Mouse (Mus musculus): ENCODE measurements around the gene Shank1.

The Shank1 gene

DNA sequence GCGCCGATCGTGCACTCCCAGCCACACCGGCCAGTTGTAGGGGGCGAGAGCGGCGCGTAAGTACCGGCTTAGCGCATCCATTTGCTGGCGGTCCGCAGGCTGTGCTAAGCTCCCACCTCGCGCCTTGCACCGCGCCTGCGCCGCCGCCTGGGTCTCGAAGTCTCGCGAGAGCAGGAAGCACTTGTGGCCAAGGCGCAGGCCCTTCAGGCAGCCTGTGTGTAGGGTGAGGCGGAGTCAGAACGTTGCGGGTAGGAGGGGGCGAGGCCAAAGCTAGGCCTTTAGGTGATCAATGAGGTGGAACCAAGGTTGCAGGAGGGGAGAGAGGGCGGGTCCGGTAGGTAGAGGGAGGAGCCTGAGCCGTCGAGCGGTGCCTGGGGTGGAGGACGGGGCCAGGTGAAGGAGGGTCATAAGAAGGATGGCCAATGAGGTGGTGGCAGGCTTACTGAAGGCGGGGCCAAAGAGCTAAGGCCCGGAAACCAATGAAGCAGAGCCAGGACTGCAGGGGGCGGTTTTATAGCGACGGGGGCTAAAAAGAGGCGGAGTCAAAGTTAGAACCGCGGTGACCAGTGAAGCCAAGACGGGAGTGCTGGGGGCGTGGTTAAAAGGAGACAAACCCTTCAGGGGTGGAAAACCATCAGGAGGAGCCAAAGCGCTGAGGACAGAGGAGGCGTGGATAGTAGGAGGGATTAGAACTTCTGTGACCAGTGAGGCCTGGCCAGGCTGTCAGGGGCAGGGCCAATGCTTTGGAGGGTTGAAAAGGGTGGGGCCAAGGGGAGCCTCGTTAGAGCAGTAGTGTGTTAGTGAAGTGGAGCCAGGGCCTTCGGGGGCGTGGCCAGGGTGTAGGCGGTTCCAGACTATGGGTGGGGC, 5.0 kb upstream of the Shank1 start:
- peak; percentile 99 for DNase-seq

DNA sequence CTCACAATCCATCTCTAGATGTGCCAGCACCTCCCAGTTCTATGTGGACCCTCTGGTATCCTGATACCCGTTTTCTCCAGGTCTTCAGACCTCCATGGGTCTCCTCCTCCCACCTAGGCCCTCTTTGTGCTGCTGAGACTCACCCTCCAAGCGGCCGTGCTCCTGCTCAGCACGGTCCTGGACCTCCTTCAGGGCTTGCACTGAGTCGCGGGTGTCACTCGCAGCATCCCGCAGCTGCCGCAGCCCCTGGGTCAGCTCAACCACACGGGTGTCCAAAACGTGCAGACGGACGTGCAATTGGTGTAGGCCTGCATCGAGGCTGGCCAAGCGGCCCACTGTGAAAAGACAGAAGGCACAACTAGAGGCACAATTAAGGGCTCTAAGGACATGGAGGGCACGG, 4.4 kb upstream of the Shank1 start:
- no peak for DNase-seq

DNA sequence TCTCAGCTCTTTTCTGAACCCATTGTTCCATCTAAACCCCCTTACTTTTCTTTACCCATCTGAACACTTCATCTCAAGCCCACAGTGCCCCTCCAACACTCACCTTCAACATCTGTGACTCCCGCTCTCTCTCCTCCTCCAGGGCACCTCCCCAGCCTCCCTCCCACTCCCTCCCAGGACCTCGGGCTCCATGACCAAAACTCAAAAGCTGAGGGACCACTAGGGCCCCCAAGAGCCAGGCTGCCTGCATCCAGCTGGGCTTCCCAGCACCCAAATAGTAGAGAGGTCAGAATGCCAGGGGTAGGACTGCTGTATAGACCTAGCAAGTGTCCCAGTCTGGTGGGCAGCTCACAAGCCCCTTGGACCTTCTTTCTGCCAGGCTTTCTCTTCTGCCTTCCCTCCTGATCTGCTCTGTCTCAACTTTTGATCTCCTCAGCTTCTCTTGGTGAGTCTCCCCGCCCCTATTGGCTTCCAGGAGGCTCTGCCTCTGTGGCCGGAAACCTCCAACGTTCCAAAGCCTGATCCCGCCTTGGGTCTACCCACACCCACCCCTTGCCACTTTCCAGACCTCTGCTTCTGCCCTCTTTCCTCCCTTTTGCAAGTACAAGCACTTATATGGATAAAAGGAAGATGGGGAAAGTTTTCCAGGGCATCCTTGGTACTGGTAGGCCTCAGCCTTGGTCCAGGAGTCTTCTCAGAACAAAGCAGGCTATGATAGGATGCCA, 3.4 kb upstream of the Shank1 start, which contains the start of gene Clec11a:
TSS of gene Clec11a (minus strand) at position 387 of the 725 bp plus-strand sequence.
- no peak for DNase-seq

DNA sequence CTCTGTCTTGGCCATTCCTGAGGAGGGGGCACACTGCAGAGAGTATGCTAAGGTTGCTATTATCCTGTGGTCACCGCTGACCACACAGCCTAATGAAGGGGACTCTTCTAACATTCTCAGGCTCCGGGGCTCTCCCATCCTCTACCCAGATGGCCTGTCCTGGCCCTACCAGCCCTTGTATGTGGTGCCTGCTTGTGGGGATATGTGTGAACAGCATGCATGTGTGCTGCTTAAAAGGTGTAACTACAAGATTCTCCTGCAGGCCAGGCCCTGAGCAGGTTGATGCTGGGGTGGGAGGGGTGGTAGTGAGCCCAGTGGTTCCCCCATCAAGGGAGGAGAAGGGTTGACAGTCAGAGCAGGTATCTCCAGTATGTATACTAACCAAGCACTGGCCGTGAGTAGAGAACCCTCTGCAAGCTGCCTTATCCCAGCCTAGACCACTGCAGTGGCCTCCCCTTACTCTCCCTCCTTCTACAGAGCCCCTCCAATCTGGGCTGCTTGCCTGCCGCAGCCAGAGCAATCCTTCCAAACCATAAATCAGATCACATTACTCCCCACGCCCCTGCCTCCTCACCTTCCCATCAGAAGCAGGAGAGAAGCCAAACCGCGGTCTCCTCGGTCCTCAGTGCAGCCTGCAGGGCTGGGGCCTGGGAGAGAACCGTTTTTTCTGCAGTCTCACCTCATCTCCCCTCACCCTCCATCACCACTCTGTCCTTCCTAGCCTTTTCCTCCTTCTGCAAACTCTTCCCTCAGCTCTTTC, 2.6 kb upstream of the Shank1 start:
- peak; percentile 25 for DNase-seq

DNA sequence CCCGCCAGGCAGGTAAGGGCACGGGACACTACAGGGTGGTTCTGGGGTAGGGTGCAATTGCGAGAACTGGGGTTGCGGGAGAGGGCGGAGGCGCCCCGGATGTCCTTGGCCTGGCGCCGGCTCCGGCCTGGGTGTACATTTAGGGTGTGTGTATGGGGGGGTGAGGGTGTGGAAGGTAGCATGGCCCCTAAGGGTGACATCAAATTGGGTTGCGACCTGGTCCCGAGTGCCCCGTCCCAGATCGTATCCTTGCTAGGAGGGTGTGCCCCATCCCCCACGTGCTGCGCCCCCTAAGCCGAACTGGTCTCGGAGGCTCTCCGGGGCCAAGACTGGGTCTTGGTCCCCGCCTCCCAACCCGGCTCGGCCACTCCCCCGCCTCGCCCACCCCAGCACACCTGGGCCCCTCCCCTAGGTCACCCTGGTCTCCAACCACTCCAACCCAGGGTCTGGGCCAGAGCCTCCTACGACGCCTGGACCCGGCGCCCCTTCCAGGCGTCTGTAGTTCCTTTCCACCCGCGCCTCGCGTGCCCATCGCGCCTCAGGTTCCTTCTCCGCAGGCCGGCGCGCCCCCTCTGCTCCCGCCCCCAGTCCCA, 328 bp downstream of the Shank1 start:
- peak; percentile 42 for DNase-seq

DNA sequence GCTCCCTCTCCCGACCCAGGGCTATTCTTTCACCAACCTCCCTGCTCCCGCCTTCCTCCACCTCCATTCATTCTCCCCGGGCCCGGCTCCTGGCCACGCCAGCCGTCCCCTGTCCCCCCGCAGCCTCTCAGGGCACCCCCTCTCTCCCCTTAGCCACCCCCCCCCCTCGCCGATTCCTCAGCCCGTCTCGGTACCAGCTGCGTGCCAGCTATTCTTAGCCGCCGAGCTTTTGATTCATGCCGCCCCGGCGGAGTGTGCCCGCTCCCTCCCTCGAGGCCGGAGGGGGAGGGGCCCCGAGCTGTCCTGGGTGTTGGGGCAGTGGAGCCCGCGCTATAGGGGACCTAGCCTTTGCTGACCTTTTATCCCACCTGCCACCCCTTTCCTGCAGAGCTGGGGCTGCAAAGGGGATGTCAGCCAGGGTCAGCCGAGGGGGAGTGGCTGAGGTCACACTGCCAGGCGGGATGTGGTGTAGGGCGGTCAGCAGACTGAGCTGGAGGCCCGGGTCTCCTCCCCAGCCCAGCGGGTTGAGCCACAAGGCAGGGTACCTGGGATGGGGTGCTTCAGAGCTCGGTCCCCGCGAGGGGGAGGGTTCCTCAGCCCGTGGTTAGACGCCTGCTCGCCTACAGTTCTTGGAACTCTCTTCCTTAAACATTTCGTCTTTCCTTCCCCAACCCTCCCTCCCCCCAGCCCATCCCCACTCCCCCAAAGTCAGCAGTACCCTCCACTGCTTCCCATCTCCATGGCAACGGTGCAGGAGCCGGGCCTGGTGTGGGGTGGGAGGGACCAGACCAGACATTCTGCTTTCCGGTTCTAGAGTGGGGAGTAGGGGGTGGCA, 1.0 kb downstream of the Shank1 start:
- peak; percentile 60 for DNase-seq

DNA sequence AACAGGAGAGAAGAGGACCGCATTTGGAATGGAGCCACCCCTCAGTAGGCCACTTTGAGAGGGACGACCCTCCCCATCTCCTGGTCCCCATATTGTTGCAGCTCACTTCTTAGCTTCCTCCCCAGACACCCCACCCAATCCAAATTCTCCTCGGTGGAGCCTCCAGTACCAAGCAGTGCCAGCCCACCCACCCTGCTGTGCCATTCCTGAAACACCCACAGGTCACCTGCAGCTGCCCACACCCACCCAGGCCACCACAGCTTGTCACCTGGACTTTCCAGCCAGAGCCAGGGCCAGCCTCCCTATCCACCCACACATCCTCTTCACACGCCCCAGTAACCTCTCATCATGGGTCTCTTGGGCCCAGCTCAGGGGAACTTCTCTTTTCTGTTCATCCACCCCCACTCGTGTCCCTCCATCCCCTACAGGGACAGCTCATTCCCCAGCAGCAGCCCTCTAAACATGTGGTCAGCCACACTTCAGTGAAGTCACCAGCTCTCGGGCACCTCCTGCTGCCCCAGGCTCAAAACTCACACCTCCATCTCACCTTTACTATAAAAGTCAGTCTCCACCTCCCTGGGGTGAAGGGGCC, 1.8 kb downstream of the Shank1 start:
- DNase-seq: no peak

DNA sequence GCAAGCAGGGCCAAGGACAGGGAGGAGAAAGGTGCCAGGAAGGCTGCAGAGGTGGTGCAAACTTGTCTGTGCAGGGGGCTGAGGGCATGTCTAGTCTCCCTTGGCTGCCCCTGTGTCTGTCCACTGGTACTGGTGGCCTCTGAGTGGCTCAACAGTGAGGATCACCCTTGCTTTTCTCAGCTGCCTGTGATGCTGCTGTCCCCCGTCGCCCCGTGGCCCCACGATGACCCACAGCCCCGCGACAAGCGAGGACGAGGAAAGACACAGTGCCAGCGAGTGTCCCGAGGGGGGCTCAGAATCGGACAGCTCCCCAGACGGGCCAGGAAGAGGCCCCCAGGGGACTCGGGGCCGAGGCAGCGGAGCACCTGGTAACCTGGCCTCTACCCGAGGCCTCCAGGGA, 2.4 kb downstream of the Shank1 start:
- DNase-seq: no peak

DNA sequence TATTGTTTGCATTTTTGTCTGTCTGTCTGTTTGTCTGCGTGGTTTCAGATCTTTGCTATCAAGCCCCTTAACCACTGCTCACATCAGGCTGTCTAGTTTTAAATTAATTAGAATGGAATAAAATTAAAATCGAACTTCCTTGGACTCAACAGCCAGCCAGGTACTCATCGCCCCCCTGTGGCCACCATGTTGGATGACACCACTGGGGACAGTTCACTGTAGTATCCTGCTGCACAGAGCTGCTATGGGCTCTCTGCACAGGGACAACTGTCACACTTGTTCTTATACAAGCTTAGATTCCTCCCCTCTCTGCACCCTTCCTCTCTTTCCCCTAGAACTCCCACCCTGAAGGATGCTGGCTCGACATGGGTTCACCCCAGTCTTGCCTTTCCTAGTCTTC, 7.9 kb downstream of the Shank1 start:
- peak; percentile 46 for DNase-seq

DNA sequence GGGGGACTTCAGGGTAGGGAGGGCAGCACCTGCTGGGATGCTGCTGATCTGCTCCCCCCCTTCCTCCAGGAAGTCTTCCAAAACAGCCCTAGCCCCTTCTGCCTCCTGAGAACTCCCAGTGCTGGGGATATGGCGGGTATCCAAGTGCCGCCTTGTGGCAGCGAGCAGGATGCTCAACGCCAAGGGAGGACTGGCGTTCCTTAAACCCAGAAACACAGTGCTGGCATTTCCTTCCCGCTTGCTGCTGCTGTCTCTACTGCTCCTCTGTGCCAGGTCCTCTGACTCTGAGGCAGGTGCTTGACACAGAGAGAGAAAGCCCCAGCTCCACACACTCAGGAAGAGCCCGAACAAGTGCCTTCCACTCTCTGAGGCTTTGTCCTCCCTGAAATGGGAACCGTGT, 10.8 kb downstream of the Shank1 start:
- no peak for DNase-seq

DNA sequence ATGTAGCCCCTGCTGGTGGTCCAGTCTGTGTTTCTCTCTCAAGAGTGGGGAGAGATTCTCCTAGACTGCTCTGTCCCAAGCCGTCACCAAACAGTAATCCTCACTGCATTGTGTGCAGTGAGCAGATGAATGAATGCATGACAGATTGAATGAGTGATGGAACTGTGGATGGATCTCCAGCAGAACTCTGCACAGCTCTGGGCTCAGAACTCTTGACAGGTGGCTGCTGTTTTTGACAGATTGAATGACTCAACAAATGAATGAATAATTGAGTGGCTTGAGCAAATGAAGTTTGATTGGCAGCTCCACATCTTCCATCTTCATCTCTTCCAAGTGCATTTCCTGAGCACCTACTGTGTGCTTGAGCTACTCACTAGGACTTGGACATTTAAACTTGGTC, 12.2 kb downstream of the Shank1 start:
- no peak for DNase-seq

DNA sequence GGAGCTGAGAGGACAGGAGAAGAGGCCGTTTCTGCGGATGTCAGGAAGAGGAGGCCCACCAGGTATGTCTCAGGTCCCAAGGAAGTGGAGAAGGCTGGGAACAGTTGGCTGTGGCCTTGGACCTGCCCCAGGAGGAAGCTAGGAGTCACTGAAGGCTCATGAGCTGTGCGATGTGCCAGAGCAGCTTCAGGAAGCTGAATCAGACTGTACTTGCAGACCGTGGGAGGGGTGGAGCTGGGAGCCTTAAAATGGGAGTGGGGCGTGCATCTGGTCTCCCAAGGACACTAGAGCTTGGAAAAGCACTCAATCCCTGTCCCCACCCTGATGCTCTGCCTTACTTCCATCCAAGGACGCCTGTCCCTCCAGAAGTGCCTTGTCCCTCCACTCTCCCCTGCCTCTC, 16.6 kb downstream of the Shank1 start:
- DNase-seq: no peak

DNA sequence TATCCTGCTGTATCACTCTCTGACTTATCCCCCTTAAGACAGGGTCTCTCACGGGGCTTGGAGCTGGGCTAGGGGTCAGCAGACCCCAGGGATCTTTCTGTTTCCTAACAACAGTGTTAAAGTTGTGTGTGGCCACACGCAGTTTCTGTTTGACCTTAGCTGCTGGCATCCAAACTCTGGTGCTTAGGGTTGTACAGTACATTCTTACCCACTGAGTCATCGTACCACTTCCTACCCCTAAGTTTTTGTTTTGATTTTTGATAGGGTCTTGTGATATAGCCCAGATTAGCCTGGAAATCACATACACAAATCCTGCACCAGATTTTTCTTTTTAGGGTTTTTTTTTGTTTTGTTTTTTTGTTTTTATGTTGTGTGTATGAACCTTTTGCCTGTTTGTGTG, 22.3 kb downstream of the Shank1 start:
- no peak for DNase-seq

DNA sequence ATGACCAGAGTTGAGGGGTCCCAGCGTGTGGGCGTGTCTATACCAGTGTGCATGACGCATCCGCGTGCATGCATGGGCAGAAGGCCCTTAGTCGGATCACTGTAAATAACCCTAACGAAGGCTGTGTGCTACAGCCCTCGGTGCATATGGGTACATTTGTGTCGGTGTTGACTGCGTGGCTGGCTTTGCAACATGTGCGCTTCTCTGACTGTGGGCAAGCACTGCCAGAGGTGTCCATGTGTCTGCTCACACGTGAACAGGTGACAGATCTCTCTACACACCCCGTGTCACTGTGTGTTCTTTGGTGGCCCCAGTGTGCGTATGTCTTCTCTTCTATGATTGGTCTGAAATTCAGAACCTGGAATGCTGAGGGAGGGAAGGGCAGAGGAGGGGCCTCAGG, 24.1 kb downstream of the Shank1 start:
- no peak for DNase-seq

DNA sequence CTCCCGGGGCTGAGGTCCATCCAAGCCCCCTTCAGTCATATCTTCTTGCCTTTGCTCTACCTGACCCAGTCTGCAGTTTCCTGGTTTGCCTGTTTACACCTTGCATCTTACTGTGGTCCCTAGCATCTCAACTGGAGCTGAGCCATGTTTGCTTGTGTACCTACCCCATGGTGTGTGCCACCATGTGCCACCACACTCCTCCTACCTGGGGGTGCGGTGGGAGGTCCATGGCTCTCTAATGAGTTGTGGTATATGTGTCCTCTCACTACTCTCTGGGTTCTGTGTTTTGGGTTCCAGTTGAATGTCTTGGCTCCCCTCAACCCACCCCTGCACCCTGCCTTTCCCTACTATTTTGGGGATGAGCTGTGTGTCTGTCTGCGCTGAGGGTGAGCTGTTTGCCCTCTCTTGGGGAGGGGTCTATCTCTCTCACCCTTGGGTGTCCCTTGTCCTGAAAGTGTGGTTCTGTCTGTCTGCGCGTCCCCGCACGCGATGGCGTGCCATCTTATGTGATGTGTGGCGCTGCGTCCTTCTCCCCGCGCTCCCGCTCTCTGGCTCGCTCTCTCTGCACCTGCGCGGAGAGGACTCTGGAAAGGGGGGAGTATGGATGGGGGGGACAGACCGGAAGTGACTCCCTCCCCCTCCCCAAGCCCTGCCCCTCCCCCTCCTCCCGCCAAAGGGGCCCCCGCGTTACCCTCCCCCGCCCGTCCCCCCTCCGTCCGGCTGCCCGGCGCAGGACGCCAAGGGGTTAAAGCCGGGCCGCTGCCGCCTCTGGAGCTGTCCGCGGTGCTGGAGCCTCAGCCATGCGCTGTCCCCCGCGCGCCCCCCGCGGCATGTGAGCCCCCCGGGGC, 25.2 kb downstream of the Shank1 start:
- peak; percentile 81 for DNase-seq

DNA sequence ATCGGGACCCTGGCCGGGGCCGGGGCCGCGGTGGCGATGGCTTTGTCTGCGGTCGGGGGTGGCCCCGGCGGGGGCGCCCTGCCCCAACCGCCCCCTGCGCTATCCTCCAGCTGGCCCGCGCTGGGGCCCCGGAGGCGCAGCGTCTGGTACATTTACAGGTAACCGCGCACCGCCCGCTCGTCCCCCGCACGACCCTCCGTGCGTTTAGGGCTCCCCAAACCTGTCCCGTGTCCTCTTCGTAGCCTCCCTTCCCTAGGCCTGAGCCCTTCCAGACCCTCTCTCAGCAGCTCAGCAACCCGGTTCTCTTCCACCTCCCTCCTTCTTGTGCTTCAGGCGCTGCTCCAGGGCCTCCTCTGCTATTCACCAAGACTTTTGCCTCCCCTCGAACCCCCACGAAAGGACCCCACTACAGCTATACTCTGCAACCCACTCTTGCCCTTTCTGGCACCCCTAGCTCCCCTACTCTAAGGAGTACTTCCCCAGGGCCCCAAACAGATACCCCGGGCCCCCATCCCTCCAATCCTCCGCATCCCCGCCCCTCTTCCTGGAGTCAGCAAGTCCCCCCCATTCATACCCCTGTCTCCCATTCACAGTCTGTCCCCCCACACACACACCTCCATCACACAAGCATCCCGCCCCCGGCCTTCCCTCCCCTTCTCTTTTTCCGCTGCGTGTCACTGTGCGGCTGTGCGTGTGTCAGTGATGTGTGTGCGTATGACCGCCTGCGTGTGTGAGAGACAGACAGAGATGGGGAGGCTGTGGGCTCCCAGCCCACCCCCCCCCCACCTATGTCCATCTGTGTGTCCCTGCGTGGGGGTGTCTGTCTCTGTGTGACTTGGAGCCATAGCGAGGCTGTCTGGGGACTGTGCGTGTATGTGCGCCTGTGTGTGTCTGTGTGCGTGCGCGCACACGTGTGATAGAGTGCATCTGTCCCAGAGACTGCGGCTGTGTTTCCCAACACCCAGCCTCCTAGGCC, 26.3 kb downstream of the Shank1 start:
- no peak for DNase-seq

DNA sequence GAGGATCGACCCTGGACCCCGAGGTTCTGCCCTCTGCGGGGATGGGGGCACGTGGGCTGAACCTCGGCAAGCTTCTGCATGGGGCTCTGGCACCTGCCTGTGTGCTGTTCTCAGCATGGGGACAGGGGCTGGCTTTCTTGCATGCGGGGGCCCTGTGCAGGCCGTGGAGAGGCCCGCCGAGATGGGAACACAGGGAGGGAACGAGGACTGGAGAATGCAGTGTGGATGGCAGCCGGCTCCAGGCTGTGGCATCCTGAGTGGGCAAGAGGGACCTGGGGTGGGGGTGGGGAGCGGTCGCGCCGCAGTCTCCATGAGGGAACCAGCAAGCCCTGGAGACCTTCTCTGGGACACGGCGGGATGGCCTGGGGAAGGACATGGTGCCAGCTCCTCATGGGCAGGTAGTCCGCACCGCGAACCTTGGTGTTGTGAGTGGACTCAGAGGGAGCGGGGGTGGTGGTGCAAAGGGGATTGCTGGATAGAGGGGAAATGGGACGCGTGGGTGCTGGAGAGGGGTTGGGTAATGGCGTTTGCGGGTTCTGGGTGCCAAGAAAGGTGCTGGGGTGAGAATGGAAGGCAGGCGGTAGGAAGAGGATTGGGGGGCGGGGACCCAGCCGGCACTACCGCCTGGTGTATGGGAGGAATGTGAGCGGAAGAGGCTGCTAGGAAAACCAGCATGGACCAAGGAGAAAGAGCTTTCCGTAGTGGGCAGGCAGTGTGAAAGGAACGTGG, 27.2 kb downstream of the Shank1 start:
- DNase-seq: no peak

DNA sequence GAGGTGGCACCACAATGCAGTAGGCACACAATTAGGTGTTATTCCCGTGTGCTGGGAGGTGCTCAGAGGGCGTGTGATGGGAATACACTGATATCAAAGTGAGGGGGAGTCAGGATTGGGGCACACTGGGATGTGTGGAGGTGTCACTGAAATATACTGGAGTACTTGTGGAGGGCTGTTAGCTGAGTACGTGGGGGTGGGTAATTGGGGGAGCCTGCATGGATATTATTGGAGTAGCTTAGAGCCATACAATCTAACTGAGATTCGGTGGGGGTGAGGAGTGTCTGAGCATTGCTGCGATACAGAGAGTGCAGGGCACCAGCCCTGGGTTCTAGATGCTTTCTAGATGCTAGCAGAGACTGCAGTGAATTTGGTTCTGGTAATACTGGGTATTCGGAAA, 30.2 kb downstream of the Shank1 start:
- DNase-seq: no peak

DNA sequence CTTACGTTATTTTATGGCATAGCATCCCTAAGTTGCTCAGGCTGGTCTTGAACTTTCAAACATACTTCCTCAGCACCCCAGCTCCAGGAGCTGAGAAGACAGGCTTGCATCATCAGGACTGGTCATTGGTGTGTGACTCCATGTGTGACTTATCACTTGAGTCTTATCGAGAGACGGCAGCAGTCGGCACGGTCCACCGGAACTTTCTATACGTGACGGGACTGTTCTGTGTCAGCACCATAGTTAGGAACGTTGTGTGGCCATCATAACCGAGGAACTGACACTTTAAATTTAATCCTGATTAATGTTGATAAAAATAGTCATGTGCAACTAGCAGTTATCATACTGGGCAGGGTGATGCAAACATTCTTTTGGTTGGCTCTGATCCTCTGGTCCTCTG, 31.1 kb downstream of the Shank1 start:
- DNase-seq: no peak

Data from embryo, embryonic 11 days (tissue).